Mouse (Mus musculus): Measurements from ENCODE around the gene Mark1. TPM values are rescaled to one million over a fixed set of nuclear protein-coding genes. Genes with fewer than 3 reads are reported as not detected.

The Mark1 gene
- polyA plus RNA-seq, 1 experiment from 2014 or later = 1.9 TPM

DNA sequence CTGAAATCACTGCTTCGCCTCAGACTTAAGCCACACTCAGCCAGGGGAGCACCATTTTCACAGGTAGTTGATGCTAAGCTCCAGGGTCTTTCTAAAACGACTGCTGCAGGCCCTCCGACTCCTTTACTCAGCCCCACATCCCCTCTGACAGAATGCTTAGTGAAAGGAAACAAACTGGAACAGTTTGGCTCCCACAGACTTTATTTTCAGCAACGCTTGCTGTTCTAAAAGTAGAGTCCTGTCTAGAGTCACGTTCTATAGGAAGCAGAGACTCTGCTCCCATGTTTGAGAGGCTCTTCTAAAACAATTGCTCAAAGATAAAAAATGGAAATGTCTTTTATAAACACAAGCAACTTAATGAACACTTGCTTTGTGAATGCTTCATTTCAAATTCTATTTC is 79.3 kb downstream of the Mark1 start:
- no peak for ATAC-seq (replicated peaks; ENCODE audit: insufficient number of reproducible peaks, insufficient read depth, low FRiP score, low read depth)

DNA sequence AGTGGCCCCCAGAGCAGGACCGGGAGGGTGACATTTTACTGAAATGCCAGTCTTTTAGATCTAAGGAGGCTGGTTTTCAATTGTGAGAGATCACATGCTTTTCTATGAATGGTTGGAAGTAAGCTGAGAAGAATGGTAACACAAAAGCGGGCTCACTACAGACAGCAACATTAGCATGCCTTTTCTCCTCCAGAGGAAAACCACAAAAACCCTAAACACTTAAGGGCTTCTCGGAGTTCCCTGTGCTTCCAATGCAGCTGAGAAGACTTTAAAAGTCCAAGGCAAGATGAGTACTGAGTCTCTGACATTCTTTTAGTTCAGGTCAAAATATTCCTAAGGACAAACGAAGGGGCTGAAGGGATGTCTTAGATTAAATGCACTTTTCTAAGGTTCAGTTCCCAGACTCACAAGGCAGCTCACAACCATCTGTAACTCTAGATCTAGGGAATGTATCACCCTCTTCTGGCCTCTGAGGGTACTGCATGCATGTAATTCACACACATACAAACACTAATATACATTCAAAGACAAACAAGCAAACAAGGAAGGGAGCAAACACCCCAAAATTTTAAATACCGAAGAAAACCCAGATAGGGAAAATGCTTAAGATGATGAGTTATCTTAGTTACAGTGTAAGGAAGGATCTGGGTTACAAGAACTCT is 81.0 kb downstream of the Mark1 start:
- Histone ChIP-seq H3K4me2 (no peak overlapping the region), H3K4me1 (replicated peaks) (no peaks in the 10 kb centered on the region), H3K4me3 (no peak overlapping the region), H3K27ac (no peak overlapping the region), H3K9ac (no peak overlapping the region), H3K27me3 (no peaks in the 10 kb centered on the region), H3K36me3 (peaks cover 12% of the 10 kb centered on the region; the same call in 1 of the 2 replicates), H3K9me3 (replicated peaks) (no peaks in the 10 kb centered on the region)
- 86% methylated on average over 5 of the region's 5 CpGs for WGBS
- no peak for ATAC-seq (replicated peaks; ENCODE audit: insufficient number of reproducible peaks, insufficient read depth, low FRiP score, low read depth)

More for the DNA sequence above, 79.3 kb downstream of the Mark1 start:
- no peak overlapping the region for H3K4me3 ChIP-seq
- H3K9me3 ChIP-seq (replicated peaks) = no peaks in the 10 kb centered on the region
- H3K36me3 ChIP-seq = peaks cover 12% of the 10 kb centered on the region; the same call in 1 of the 2 replicates
- no peak overlapping the region for H3K9ac ChIP-seq
- H3K27ac ChIP-seq = no peak overlapping the region
- no peaks in the 10 kb centered on the region for H3K27me3 ChIP-seq
- no peaks in the 10 kb centered on the region for H3K4me1 ChIP-seq (replicated peaks)
- no peak overlapping the region for H3K4me2 ChIP-seq
- 68% methylated on average over 5 of the region's 5 CpGs for WGBS

DNA sequence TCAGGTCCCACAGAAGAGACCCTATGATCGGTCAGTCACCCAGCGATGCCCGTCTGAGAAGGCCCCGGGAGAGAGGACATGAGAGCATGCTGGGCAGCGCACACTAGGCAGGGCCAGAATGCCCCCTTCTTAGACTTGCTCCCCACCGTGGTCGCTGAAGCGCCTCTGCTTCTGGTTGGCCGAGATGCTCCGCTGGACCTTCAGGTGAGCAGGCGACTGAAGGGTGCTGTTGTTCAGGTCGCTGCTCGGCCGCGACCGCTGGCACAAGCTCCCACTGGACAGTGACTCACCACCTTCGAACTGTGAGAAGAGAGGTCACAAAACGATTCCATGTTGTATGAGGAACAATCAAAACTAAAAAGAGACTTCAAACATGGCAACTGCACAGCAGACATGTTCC is 87.0 kb downstream of the Mark1 start:
- no peaks in the 10 kb centered on the region for H3K4me1 ChIP-seq (replicated peaks)

GRCm38 (mm10) chr1:184911861-184912260 is 87.5 kb downstream of the Mark1 start:
- Histone ChIP-seq H3K9me3 (replicated peaks) (no peaks in the 10 kb centered on the region), H3K4me1 (replicated peaks) (no peaks in the 10 kb centered on the region), H3K9ac (no peak overlapping the region), H3K4me3 (no peak overlapping the region), H3K27me3 (no peaks in the 10 kb centered on the region), H3K36me3 (peaks cover 12% of the 10 kb centered on the region), H3K4me2 (no peak overlapping the region), H3K27ac (no peak overlapping the region)
- no peak for ATAC-seq (replicated peaks; ENCODE audit: insufficient number of reproducible peaks, insufficient read depth, low FRiP score, low read depth)
- 59% methylated on average over 6 of the region's 6 CpGs for WGBS

More for the DNA sequence above, 87.0 kb downstream of the Mark1 start:
- H3K27ac ChIP-seq = no peak overlapping the region
- peaks cover 12% of the 10 kb centered on the region for H3K36me3 ChIP-seq
- no peak for ATAC-seq (replicated peaks; ENCODE audit: insufficient number of reproducible peaks, insufficient read depth, low FRiP score, low read depth)
- no peak overlapping the region for H3K4me2 ChIP-seq
- no peak overlapping the region for H3K4me3 ChIP-seq
- 88% methylated on average over 18 of the region's 18 CpGs for WGBS
- no peaks in the 10 kb centered on the region for H3K9me3 ChIP-seq (replicated peaks)
- no peaks in the 10 kb centered on the region for H3K27me3 ChIP-seq
- H3K9ac ChIP-seq = no peak overlapping the region

- ATAC-seq (replicated peaks; ENCODE audit: insufficient number of reproducible peaks, insufficient read depth, low FRiP score, low read depth) = no peak
- Histone ChIP-seq H3K4me1 (replicated peaks) (no peaks in the 10 kb centered on the region), H3K36me3 (peaks cover 12% of the 10 kb centered on the region), H3K9me3 (replicated peaks) (no peaks in the 10 kb centered on the region), H3K27me3 (no peaks in the 10 kb centered on the region), H3K9ac (no peak overlapping the region), H3K27ac (no peak overlapping the region), H3K4me3 (no peak overlapping the region), H3K4me2 (no peak overlapping the region)
- WGBS = 70% methylated on average over 9 of the region's 9 CpGs
Measured at GRCm38 (mm10) chr1:184908558-184908957, 90.8 kb downstream of the Mark1 start.

GRCm38 (mm10) chr1:184905904-184906745 is 93.2 kb downstream of the Mark1 start:
- Histone ChIP-seq H3K9ac (no peak overlapping the region), H3K36me3 (peaks cover 5% of the 10 kb centered on the region), H3K4me2 (no peak overlapping the region), H3K27ac (no peak overlapping the region), H3K4me1 (replicated peaks) (no peaks in the 10 kb centered on the region), H3K4me3 (no peak overlapping the region), H3K9me3 (replicated peaks) (no peaks in the 10 kb centered on the region), H3K27me3 (no peaks in the 10 kb centered on the region)
- ATAC-seq (replicated peaks; ENCODE audit: insufficient number of reproducible peaks, insufficient read depth, low FRiP score, low read depth) = no peak
- WGBS = 86% methylated on average over 12 of the region's 12 CpGs

DNA sequence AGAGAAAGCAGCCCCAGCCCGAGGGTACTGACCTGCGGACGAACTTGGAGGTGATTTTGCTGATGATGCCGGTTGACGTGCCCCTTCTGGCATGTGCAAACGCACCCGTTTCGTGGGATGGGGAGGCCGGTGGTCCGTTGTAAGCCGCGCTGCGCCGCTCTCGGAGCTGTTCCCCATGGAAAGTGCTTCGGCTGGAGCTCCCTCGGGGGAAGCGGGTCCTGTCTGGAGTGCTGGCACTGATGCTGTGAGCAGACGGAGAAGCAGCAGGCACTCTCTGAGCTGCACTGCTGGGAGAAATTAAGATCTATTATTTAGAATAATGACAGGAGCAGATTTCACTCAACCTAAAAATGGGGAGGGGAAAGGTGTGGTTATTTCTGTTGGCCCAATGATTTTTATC is 94.0 kb downstream of the Mark1 start:
- Histone ChIP-seq H3K4me1 (replicated peaks) (no peaks in the 10 kb centered on the region), H3K27ac (no peak overlapping the region), H3K4me2 (no peak overlapping the region), H3K9ac (no peak overlapping the region), H3K4me3 (no peak overlapping the region), H3K36me3 (peaks cover 5% of the 10 kb centered on the region), H3K9me3 (replicated peaks) (no peaks in the 10 kb centered on the region), H3K27me3 (no peaks in the 10 kb centered on the region)
- no peak for ATAC-seq (replicated peaks; ENCODE audit: insufficient number of reproducible peaks, insufficient read depth, low FRiP score, low read depth)
- 81% methylated on average over 19 of the region's 19 CpGs for WGBS

GRCm38 (mm10) chr1:184903697-184904096 is 95.7 kb downstream of the Mark1 start:
- no peak overlapping the region for H3K4me2 ChIP-seq
- 82% methylated on average over 7 of the region's 7 CpGs for WGBS
- ATAC-seq (replicated peaks; ENCODE audit: insufficient number of reproducible peaks, insufficient read depth, low FRiP score, low read depth) = no peak
- H3K27ac ChIP-seq = no peak overlapping the region
- H3K4me1 ChIP-seq (replicated peaks) = no peaks in the 10 kb centered on the region
- H3K36me3 ChIP-seq = peaks cover 2% of the 10 kb centered on the region; the same call in 1 of the 2 replicates
- H3K9me3 ChIP-seq (replicated peaks) = no peaks in the 10 kb centered on the region
- no peak overlapping the region for H3K9ac ChIP-seq
- H3K27me3 ChIP-seq = no peaks in the 10 kb centered on the region
- no peak overlapping the region for H3K4me3 ChIP-seq

GRCm38 (mm10) chr1:184902886-184903285 is 96.5 kb downstream of the Mark1 start:
- Histone ChIP-seq H3K9ac (no peak overlapping the region), H3K27ac (no peak overlapping the region), H3K9me3 (replicated peaks) (no peaks in the 10 kb centered on the region), H3K27me3 (no peaks in the 10 kb centered on the region), H3K4me3 (no peak overlapping the region), H3K4me2 (no peak overlapping the region), H3K4me1 (replicated peaks) (no peaks in the 10 kb centered on the region), H3K36me3 (no peaks in the 10 kb centered on the region)
- ATAC-seq (replicated peaks; ENCODE audit: insufficient number of reproducible peaks, insufficient read depth, low FRiP score, low read depth) = no peak
- 72% methylated on average over 7 of the region's 7 CpGs for WGBS

DNA sequence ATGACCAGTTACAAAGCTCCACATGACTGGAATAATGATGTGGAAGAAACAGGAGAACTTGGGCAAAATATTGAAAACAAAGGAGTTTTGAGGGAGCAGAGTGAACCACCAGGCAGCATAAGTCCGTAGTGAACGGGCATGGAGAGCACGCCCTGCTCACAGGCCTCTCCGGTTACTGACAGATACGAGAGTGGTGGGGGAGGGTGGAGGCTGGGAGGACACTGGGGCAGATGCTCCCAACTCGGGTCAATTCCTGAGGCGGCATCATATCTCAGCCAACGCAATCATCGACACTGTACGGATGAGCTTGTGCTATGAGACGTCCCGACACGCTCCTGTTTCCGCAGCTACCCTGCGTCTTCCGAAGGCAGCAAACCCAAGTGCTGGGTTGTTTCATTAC is 102.0 kb downstream of the Mark1 start:
- Histone ChIP-seq H3K27ac (no peak overlapping the region), H3K9me3 (replicated peaks) (no peaks in the 10 kb centered on the region), H3K9ac (no peak overlapping the region), H3K27me3 (no peaks in the 10 kb centered on the region), H3K4me3 (no peak overlapping the region), H3K4me1 (replicated peaks) (no peaks in the 10 kb centered on the region), H3K4me2 (no peak overlapping the region), H3K36me3 (no peaks in the 10 kb centered on the region)
- 66% methylated on average over 16 of the region's 16 CpGs for WGBS
- ATAC-seq (replicated peaks; ENCODE audit: insufficient number of reproducible peaks, insufficient read depth, low FRiP score, low read depth) = no peak

GRCm38 (mm10) chr1:184891998-184892397 is 107.4 kb downstream of the Mark1 start:
- Histone ChIP-seq H3K9me3 (replicated peaks) (no peaks in the 10 kb centered on the region), H3K4me1 (replicated peaks) (no peaks in the 10 kb centered on the region), H3K36me3 (no peaks in the 10 kb centered on the region), H3K27me3 (no peaks in the 10 kb centered on the region), H3K9ac (no peak overlapping the region), H3K27ac (no peak overlapping the region), H3K4me3 (no peak overlapping the region), H3K4me2 (no peak overlapping the region)
- ATAC-seq (replicated peaks; ENCODE audit: insufficient number of reproducible peaks, insufficient read depth, low FRiP score, low read depth) = no peak
- WGBS = 82% methylated on average over 3 of the region's 3 CpGs

Measured in heart, embryonic 15.5 days (tissue).